Mouse (Mus musculus) left cerebral cortex, adult 8-10 months (tissue): ENCODE results near the gene Tex22. TPM values are rescaled to one million over a fixed set of nuclear protein-coding genes. Genes with fewer than 3 reads are reported as not detected.

Experiments
- DNase-seq, 2 experiments: peaks; one replicate each; pipeline ENCODE4 v3.0.0; 2022; ENCODE audit warnings: low spot score in 2 of 2
- microRNA-seq, 2 experiments: library from miRNA; unstranded; fragments of <30 nt; microRNA quantifications; one replicate each; pipeline ENCODE4 v1.2.0; 2022
- total RNA-seq, 4 experiments: library from RNA; stranded (reverse); gene quantifications; 2 replicates each; pipeline ENCODE4 v1.2.4; 2022

The Tex22 gene
- total RNA-seq, 4 experiments from 2014 or later, result 0.30 to 1.5 (median 0.96) TPM

- no peak for DNase-seq
These were observed 62.3 kb downstream of the Tex22 start for GRCm38 (mm10) chr12:113136492-113137020.

- DNase-seq, result no peak
These were observed 63.2 kb downstream of the Tex22 start for GRCm38 (mm10) chr12:113137260-113138213.

GRCm38 (mm10) chr12:113138291-113138690 lies 64.0 kb downstream of the Tex22 start:
- no peak for DNase-seq

Small RNA genes within 50 kb of the gene (microRNA-seq; reads per million reads assigned to microRNA genes)
- 0 reads per million in 2 experiments for gene Gm44471

Other genes starting within 250 kb of the Tex22 start
- gene Cdca4, start 245.1 kb upstream of the Tex22 start, total RNA-seq, result 10 to 100 TPM in 3 of 4 experiments, 1 to 10 TPM in 1; 9.5 to 12.3 (median 10.2) TPM
- gene Gpr132, start 206.3 kb upstream of the Tex22 start, total RNA-seq, result under 1 TPM in 3 of 4 experiments, not detected in 1; 0.14 to 0.23 (median 0.15) TPM
- 10 to 100 TPM; 48.1 to 69.9 (median 58.9) TPM for gene Jag2, start 144.7 kb upstream of the Tex22 start, total RNA-seq
- gene Nudt14, start 132.4 kb upstream of the Tex22 start, total RNA-seq, result 10 to 100 TPM in 3 of 4 experiments, 1 to 10 TPM in 1; 9.8 to 17.1 (median 11.8) TPM
- 10 to 100 TPM; 64.2 to 73.5 (median 68.7) TPM for gene Btbd6, start 98.0 kb upstream of the Tex22 start, total RNA-seq
- gene Brf1, start 73.8 kb upstream of the Tex22 start, total RNA-seq, result 10 to 100 TPM; 46.0 to 56.9 (median 48.2) TPM
- 100 to 1,000 TPM in 2 of 4 experiments, 10 to 100 TPM in 2; 90.4 to 105 (median 97.5) TPM for gene Pacs2, start 60.0 kb upstream of the Tex22 start, total RNA-seq
- gene Mta1, start 23.8 kb downstream of the Tex22 start, total RNA-seq, result 10 to 100 TPM; 70.5 to 74.5 (median 71.6) TPM
- 100 to 1,000 TPM; 142 to 161 (median 148) TPM for gene Crip2, start 65.7 kb downstream of the Tex22 start, total RNA-seq
- 10 to 100 TPM; 12.4 to 18.7 (median 16.3) TPM for gene Crip1, start 71.8 kb downstream of the Tex22 start, total RNA-seq
- gene Tedc1, start 81.9 kb downstream of the Tex22 start, total RNA-seq, result 1 to 10 TPM; 1.0 to 2.1 (median 1.6) TPM
- 10 to 100 TPM; 21.4 to 23.8 (median 23.1) TPM for gene Tmem121, start 111.4 kb downstream of the Tex22 start, total RNA-seq